Mouse (Mus musculus) brain, embryonic 18.5 days (tissue): ENCODE results near the gene Crebl2.

Experiments
- DNase-seq: peaks from one replicate; pipeline ENCODE4 v3.0.0-alpha.2; 2012; ENCODE audit warnings: low read depth, low spot score

Crebl2 gene

GRCm38 (mm10) chr6:134820411-134820810 is 9.5 kb upstream of the Crebl2 start:
- DNase-seq, result no peak

DNA sequence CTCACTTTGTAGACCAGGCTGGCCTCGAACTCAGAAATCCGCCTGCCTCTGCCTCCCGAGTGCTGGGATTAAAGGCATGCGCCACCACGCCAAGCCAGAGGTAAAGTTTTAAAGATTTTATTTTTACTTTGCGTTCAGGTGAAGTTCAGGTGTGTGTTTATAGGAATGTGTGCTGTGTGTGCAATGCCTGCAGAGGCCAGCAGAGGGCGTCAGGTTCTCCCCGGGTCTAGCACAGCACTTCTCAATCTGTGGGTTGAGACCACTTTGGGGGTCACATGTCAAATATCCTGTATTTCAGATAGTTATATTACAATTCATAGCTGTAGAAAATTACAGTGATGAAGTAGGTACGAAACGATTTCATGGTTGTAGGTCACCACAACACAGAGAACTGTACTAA is 7.1 kb upstream of the Crebl2 start:
- no peak for DNase-seq

DNA sequence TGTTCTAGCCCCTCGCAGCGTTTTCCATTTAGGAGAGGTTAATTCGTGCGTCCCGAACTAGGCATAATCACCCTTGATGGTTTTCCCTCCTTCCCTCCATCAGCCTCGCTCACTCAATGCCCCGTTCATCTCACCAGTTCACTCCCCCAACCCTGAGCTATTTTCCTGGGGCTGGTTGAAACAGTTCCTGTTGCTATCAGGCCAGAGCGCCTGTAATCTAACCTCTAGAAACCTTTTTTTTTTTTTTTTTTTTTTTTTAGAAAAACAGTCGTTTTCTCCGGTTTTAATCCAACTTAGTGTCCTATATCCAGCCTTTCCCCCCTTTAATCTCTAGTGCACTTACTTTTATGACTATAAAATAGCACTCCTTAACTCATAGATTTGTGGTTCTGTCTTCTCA is 822 bp downstream of the Crebl2 start:
- no peak for DNase-seq

DNA sequence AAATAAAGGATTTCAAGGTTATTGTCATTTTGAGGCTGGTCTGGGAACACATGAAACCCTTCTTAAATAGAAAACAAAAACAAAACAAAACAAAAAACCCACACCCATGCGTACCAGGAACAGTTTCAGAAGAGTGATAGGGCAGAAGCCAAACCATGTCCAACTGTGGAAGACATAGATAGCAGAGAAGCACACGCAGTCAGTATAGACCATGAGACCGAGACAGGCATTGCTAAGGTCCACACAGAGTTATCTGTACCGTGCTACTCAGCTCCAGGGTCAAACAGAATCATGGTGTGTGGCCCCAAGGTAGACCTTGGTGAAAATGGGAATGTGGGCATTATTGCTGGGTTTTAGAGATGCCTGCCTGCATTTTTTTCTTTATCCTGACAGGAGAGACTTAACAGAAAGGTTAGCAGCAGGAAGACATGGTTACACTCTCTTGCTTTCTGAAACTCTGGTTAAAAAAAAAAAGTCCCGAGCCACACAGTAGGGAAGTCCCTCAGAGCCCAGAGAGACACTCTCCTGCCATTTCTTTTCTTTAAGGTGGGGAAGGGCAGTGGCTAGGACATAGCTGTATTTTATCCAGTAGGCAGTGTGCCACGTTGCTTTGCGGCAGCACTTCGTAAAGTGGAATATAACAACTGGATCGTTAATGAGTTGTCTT is 4.8 kb downstream of the Crebl2 start:
- no peak for DNase-seq

GRCm38 (mm10) chr6:134838111-134838510 is 8.2 kb downstream of the Crebl2 start:
- DNase-seq, result no peak

GRCm38 (mm10) chr6:134840346-134840745 is 10.4 kb downstream of the Crebl2 start:
- no peak for DNase-seq

- DNase-seq, result no peak
Measured at GRCm38 (mm10) chr6:134845726-134846125, 15.8 kb downstream of the Crebl2 start.

GRCm38 (mm10) chr6:134846308-134846707 is 16.4 kb downstream of the Crebl2 start:
- no peak for DNase-seq

DNA sequence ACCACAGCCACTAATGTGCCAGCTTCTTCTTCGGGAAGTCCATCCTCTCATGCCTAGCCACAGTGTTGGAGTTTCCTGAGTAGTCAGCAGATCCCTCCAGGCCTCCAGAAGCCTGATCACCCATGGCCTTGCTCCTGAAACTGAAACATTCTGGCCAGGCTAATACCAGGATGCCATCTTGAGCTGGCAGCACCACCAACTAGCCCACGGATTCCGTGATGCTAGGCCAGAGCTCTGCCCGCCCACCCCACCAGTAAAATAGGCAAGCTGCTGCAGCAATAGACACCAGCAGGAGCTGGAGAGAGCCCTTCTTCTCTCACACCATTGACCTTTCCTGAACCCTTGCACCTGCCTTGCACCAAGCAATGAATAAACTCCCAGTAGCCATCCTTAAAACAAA is 17.6 kb downstream of the Crebl2 start:
- DNase-seq, result no peak

DNA sequence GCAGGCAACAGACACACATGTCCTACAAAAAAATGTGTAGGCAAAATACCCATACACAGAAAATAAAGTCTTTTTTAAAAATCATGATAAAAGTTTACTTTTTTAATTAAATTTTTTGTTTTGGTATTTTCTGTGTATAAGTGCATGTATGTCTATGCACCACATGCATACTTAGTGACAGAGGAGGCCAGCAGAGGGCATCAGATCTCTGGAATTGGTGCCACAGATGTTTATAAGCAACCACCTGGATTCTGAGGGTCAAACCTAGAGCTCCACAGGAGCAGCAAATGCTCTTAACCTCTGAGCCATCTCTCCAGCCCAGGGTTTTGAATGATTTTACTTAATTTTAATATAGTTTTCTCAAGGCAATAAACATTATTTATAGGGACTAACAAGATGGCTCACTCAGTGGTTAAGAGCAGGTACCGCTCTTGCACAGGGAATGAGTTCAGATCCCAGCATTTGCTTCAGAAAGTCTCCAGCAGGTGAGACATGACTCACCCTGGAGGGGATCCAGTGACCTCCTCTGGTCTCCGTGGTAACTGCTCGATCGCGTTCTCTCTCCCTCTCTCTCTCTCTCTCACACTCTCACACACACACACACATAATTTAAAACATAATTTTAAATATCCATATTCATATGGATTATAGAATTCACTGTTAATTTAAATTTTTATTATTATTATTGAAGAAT is 18.4 kb downstream of the Crebl2 start:
- DNase-seq, result no peak

DNA sequence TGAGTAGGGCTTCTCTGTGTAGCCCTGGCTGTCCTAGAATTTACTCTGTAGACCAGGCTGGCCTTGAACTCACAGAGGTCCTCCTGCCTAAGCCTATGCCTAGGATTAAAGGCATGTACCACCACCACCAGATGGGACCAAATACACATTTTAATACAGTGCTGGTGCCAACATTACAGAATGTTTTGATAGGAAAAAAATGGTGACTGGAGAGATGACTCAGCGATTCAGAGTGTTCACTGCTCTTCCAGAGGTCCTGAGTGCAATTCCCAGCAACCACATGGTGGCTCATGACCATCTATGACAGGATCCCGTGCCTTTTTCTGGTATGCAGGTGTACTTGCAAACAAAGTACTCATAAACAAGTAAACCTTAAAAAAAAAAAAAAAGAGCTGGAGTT is 19.5 kb downstream of the Crebl2 start:
- no peak for DNase-seq

DNA sequence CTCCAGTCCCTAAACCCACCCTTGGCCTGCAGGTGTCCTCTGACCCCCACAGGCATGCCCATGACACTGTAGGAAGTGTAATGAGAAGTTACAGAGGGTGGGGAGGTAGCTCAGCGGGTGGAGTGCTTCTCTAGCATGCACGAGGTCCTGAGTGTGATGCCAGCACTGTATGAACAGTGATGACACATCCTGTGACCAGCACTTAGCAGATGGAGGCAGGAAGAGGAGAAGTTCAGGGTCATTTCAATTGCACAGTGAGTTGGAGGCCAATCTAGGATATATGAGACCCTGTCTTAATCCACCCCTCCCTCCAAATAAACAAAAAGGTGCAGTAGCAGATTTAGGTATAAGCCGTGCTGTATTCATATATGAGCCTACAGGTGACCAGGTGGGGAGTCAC is 20.0 kb downstream of the Crebl2 start:
- no peak for DNase-seq

- no peak for DNase-seq
Measured at GRCm38 (mm10) chr6:134854782-134855181, 24.8 kb downstream of the Crebl2 start.

DNA sequence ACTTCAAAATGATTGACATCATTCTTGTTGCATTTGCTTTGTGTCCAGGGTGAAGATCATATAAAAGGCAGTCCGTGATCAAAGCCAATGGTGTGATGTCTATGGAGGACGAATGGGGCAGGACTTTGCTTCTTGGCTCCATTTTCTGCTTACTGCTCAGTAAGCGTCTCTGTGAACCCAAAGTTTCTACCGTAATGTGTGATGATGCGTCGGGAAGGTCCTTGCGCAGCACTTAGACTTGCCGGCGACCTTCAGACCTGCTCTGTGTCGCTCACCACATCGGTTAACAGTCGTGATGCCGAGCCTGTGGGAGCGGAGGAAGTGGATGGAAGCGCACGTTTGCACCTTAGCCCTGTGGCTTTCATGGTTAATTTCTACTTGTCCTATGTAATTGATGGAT is 26.0 kb downstream of the Crebl2 start:
- DNase-seq, result no peak

GRCm38 (mm10) chr6:134859021-134859420 is 29.1 kb downstream of the Crebl2 start:
- no peak for DNase-seq

DNA sequence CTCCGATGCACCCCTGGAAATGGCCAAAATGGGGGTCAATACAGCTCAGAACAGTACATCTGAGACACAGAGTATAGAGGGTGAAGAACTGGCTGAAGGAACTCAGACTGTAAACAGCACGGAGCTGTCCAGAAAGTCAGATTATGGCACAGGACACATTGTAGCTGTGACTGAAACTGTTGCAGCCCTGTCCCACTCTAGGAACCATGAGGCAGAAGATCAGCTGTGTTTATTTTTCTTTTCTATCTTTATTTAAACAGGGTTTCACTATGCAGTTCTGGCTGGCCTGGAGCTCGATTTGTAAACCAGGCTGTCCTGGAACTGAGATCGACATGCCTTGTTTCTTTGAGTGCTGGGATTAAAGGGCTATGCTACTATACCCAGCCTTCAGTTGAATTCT is 30.3 kb downstream of the Crebl2 start:
- DNase-seq, result no peak

- no peak for DNase-seq
Measured at GRCm38 (mm10) chr6:134861386-134861785, 31.4 kb downstream of the Crebl2 start.

- no peak for DNase-seq
Measured at GRCm38 (mm10) chr6:134862671-134863104, 32.7 kb downstream of the Crebl2 start.

DNA sequence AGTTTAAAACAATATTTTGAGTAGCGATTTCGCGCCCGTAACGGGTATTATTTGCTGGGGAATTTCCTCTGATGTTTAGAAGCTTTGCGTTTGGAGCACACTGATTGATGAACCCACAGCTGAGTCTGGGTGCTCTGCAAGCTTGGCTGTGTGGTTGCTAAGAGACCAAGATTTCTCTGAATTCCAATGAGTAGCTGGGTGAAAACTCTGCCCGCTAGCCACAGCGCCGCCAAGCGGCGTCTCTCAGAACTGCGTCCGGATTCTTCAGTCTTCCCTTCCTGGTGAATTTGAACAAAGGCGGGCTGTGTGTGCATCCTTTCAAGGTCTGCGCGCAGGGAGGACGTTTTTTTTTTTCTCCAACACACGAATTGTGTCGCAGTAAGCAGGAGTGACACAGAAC is 33.2 kb downstream of the Crebl2 start:
- DNase-seq, result peak; percentile 92

DNA sequence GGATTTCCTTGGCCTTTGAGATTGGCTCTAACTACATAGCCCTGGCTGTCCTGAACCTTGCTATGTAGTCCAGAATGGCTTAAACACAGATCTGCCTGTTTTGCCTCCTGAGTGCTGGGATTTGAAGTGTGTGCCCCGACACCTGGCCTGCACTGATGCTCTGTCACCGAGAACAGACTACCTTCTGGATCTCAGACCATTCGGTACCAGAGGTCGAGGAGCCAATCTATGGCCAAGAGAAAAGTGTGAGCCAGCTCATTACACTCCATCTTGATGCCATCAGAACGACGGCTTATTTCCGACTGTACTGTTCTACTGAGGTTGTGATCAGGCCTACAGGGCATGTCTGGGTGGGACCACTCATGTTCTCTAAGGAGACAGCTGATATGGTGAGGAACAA is 36.2 kb downstream of the Crebl2 start:
- no peak for DNase-seq

GRCm38 (mm10) chr6:134867325-134867724 is 37.4 kb downstream of the Crebl2 start:
- no peak for DNase-seq

DNA sequence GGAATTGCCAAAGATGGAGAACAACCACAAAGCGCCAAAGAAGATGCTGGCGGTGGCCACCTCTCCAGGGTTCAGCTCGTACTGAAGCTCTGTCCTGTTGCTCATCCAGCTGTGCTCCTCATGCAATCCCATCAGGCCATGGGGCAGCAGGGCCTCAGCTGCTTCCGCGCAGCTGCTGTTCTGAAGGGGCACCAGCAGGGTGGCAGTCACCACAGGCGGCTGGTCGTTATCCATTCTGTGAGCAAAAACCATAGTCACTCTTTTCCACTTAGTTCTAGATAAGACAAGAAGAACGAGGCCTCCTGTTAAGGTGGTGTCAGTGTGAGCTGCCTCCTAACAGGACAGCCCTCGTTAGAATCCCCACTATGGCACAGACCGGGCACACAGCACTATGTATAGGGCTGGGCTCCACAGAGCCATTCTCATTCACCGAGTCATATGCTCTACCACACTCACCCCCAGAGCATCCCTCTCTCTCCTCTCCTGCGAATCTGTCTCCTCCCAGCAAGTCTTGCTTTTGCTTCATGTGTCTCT is 40.3 kb downstream of the Crebl2 start:
- no peak for DNase-seq

DNA sequence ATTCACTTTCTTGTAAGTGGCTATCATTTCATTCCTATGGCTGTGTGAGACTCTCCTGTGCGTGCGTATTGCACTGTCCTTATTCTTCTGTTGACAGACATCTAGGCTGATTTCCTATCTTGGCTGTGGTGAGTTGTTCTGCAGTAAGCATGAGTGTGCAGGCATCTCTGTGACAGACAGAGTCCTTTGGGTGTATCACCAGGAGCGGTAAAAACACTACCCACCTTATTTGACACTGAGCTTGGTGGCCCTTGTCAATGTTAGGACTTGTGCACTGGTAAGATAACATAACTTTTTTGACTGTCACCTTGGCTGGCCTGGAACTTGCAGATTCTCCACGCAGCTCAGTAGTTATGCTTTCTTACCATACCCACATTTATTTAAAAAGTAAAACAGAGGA is 40.9 kb downstream of the Crebl2 start:
- DNase-seq, result no peak
